Mouse (Mus musculus) spleen, postnatal 14 days (tissue): ENCODE measurements around the gene Lrch3.
"Not testable (repeated sequence)": the region's sequence is repeated elsewhere in the genome, so short reads cannot be mapped to it uniquely, and the experiment has no call there.

ENCODE experiments used
- DNase-seq, 2 experiments: peaks; one replicate each; pipeline ENCODE4 v3.0.0; 2021 to 2022; ENCODE audit warnings: low spot score in 2 of 2

Lrch3 gene

DNA sequence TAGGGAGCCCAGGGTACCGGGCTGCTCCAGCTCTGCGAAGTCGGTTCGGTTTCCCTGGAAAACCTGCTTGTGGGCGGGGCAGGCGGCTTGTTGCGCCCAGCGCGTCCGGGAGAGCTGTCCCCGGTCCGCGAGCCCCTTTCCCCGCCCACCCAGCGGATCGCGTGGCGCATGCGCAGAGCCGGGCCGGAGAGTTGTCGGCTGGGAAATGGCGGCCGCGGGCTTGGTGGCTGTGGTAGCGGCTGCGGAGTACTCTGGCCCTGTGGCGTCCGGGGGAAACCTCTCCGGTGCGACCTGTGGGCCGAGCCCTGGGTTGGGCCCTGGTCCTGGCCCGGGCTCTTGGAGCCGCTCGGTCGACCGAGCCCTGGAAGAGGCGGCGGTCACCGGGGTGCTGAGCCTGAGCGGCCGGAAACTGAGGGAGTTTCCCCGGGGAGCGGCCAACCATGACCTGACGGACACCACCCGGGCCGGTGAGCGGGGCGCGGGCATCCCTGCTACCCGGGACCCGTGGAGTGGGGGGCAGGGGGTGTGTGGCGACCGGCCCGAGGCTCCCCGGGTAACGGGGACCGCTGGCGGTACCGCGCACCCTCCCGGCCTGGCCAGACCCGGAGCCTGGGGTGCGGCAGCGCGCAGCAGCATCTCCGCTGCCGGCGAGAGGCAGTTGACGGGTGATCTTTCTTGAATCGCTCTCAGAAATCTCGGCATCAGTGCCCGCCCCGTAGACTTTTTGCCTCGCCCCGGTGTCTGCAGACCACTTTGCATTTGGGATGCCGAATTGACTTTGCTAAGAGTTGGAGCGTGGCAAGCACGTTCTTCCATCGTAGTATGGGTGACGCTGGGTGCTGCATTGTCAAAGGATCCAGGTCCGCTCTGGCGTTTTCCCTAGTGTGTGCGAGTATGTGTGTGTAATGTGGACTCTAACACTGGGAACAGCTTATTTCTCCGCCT is at the start of gene Lrch3:
Gene Lrch3 (plus strand): TSS at position 164 of the 945 bp plus-strand sequence.
- DNase-seq = peak; percentile 91 to 93

DNA sequence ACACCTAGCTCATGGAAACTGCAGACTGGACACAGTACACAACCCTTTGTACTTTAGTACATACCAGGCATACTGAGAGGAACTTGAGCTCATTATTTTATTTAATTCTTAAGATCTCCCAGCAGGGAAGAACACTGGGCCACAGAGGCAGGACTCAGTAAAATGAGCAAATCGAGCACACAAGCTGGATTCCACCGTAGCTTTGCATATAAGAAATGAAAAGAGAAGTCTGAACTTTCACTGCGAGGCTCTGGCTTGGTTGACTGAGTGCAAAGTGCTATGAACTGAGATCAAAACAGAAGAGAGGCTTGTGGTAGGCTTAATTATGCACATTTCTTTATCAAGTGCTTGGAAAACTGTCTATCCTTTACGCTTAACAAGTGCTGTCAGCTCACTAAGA is 48.5 kb upstream of the Lrch3 start:
- no peak for DNase-seq

DNA sequence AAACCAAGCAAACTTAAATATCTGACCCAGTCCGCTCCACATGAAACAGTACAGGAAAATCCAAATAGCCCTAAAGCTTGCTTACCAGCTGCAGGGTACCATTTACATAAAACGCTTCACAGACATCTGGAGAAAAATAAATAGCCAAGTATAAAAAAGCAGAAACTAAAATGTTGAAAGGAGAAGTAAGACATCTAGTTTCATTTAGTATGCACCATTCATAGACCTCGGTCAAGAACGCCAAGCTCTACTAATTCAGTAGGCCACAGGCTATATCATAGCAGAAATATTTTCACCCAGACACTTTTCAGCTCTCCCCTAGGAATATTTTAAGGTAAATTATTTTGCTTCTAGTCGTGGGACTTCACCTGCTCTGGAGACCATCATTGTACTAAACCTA is 47.2 kb upstream of the Lrch3 start:
- DNase-seq = no peak

DNA sequence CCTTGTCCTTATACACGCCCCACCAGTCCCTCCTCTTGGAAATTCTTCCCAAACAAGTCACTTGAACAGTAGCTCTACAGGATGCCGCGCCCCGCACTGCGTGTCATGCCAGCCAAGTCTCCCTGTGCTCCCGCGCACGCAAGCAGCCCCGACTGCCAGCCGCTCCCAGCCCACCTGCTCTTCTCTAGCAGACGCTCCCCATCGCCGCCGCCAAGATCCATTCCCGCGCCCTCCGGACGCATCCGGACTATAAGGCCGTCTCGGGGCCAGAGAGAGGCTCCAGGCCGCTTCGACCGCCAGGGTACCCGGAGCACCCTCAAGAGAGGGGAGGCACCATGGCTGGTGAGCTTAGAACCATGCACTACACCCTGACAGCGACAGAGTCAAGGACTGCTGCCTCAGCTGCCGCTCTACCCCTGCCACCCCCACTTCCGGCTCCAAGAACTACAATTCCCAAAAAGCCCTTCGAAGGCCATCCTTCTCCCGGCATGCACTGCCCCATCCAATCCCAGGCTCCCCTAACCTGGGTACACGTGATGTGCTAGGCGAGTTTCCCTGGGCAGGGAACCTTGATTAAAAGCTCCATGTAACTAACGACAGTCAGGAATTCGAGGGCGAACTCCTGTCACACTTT is 45.9 kb upstream of the Lrch3 start:
- DNase-seq = peak; percentile 62 to 77

DNA sequence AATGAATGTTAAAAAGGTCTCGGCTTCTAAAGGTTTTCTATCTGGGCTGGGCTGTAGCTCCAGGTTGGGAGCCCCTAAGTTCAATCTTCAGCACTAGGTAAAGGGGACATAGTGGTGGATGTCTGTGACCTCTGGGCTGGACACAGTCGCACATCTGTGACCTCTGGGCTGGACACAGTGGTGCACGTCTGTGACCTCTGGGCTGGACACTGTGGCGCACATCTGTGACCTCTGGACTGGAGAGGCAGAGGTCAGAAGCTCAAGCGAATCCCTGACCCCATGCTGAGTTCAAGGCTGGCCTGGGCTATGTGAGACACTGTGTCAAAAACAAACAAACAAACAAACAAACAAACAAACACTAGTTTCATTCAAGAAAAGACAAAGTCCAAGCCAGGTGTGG is 43.7 kb upstream of the Lrch3 start:
- DNase-seq = no peak

DNA sequence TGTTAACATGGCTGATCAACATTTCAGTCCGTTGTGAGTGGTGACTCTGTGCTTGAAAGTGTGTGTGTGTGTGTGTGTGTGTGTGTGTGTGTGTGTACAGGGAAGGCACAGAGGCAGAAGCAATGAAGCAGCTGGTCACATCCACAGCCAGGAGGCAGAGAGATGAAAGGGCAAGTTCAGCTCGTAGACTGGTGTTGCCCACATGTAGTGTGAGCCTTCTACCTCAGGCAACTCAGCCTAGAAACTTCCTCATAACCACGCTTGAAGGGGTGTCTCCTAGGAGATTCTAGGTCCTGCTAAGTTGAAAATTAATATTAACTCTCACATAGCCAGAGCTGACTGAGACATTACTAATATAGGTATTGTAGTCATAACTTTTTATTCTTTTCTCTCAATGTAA is 40.5 kb upstream of the Lrch3 start:
- no peak for DNase-seq

DNA sequence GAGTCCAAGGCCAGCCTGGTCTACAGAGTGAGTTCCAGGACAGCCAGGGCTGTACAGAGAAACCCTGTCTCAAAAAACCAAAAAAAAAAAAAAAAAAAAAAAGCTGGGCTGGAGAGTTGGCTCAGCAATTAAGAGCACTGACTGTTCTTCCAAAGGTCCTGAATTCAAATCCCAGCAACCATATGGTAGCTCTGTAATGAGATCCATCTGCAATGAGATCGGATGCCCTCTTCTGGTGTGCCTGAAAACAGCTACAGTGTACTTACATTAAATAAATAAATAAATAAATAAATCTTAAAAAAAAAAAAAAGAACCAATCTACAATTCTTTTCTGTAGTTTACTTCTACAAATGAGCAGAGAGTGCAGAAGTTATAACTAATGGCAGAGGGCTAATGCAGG is 38.6 kb upstream of the Lrch3 start:
- DNase-seq = not testable (repeated sequence)

DNA sequence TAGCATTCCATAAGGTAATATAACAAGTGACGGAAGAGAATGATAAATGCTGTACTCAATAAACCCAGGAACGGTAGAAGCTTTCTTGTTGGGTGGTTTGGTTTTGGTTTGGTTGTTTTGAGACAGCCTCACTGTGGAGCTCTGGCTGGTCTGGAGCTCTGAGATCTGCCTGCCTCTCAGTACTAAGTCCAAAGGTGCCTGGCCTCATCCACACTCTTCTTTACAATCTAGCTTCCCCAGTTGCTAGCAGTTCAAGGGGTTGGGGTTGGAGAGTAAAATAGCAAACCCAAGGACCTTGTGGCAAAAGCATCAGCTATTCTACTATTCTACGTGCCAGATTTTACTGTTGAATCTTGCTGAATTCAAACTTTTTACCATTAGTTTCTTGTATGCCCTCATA is 38.1 kb upstream of the Lrch3 start:
- DNase-seq = no peak

DNA sequence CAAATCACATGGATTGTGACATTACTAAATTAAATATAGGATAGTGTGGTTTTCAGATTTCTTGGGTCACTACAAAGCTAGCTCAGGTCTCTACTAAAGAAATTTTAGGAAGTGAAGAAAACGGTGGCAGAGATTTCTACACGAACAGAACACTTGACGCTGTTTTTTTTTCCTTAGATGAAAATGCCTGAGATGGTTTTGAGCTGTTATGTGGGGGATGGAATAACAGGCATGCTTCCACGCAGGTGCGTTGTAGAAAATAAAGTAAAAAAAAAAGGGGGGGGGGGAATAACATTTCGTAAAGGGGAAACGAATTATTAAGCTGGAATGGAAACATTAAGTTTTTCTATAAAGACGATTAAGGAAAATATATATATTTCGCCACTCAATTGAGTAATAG is 37.1 kb upstream of the Lrch3 start:
- DNase-seq = no peak

DNA sequence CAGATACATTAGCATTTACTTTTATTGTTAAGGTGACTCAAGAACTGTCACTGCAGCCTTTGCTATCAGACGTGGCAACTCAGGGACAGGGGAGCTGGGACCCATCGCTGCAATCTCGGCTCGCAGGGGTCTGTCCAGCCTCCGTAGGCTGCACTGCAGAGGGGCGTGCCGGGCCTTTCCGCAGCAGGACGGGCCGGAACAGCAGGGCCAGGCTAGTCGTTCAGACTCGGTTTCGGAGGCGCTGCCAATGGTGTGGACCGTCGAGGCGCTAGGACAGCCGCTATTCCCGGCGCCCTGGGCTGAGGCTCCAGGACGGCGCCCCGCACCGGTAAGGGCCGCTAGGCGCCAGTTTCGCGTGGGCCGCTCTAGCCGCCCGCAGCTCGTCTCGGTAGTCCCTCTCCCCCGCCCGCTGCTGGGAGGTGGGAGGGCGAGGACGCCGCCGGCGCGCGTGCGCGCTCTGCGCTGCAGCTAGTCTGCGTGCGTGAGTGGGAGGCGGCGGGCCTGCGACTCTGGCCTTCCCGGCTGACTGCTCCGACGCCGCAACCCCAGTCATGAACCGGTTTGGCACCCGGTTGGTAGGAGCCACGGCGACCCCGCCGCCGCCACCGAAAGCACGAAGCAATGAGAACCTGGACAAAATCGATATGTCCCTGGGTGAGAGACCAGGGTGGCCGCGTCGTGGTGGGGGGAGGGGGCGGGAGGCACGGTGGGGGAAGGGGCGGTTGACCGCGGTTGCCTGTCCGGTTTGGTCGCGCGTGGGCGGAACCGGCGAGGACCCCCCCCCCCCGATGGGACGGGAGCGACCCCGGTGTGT is 36.4 kb upstream of the Lrch3 start, which contains the start of the genes Fyttd1 and Rubcn:
Gene Fyttd1 (plus strand): TSS at position 158 of the 814 bp plus-strand sequence.
Gene Rubcn (minus strand): TSS at position 424 of the 814 bp plus-strand sequence.
- DNase-seq = peak; percentile 88 to 92

DNA sequence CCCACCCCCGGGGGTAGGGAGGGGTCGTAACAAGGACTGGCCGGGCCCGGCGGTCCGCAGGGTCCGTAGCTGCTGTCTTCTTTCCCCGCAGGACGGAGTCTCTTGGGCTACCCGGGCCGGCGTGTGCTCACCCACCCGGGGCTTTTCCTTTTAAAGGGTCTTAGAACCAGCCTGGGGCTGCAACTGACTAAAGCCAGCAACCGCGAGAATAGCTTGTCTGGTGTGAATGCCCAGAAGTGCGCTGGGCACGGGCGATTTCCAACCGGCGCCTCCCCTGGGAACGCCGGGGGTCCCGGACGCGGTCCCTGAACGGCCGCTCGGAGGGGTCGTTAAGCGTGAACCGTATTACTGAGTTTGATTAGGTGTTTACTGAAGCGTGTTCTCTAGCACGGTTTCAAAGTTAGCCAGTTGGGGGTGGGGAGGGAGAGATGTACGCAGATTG is 35.7 kb upstream of the Lrch3 start:
- DNase-seq = peak in 1 of 2 experiments; percentile 8

DNA sequence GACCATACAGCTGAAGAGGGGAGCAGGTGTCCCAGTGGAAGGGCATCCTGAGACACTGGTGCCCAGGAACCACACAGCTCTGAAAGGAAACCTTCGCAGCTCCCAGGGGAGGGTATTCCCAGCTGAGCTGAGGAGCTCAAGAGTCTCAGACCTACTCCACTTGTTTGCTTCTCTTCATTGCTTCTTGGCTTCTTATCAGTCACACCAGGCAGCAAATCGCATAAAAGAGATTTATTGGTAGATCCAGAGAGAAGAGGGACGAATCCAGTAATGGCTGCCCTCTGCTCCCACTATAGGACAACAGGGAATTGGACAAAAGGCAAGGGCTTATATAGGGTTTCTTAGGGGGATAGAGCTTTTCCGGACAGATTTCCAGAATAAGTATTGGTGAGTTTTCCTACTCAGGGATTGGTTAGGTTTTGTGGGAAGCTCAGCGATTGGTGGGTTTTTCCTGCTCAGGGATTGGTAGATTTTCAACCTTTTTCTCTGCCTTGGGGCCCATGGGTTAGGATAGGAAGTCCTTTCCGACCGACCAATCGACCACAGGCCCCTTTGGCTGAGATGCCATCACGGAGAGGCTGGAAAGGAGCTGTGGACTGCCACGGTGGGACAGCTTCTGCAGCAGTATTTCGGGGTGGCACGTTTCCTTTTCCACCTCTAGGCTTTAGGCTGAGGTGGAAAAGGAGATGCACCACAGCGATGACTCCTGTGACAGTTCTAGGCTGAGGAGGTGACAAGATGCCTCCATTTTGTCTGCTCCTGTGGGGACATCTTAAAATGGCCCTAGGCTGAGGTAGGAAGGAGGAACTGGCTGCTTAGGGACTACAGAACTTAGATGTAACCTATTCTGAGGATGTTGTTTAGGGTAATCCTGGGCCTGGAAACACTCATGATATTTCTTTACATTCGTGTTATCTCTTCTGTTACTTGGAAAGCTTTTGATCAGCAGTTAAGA is 34.7 kb upstream of the Lrch3 start:
- no peak for DNase-seq

DNA sequence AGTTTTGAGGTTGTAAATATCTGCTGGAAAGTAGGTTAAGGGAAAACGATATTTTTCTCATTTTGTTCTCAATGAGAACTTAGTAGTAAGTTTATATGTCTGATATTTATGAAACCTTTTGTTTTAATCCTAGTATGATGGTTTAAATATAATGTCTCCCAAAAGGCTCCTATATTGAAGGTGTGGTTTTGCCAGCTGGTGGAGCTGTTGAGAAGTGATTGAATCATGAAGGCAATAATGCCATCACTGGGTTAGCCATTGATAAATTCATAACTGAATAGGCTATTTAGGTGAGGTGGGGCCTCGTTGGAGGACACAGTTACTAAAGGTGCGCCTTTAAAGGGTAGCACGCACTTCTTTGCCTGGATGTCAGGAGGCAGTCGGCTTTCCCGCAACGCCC is 32.4 kb upstream of the Lrch3 start:
- DNase-seq = no peak

DNA sequence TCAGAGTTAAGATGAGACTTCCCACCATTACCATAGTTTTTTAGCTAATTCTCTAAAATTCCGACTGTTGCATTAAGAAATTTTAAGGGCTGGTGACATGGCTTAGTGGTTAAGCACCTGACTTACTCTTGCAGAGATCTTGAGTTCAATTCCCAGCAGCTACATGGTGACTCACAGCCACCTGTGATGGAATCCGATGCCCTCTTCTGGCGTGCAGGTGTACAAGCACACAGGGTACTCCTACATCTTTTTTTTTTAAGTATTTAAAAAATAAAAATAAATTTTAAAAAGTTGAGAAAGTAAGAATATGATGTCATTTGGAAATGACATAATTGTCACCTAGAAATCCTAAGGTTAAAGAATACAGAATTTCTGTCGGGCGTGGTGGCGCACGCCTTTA is 25.9 kb upstream of the Lrch3 start:
- no peak for DNase-seq

DNA sequence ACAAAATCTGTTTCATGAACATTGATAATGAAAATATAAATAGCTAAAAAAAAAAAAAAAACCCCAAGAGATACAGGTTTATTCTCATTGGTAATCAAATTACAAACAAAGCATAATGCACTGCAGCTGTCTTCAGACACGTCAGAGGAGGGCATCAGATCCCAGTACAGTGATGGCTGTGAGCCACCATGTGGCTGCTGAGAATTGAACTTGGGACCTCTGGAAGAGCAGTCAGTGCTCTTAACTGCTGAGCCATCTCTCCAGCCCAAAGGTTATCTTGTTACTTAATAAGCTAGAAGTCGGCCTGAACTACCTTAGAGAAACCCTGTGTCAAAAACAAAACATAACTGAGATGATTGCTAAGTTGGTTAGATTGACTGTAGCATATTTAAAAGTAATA is 24.0 kb upstream of the Lrch3 start:
- no peak for DNase-seq

DNA sequence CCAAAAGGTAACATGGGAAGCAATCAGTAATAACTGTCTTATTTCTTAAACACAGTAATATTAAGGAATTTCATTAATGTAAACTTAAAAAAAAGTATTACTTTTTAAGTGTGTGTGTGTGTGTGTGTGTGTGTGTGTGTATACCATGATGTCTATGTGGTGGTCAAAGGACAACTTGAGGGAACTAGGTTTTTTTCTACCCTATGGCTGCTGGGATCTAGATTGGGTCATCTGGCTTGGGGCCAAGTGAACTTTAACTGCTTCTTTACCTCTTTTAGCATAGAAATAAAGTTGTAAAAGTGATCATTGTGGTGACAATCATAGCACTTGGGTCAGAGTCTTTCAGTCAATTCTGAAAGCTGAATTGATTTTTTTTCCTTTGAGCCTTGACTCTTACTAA is 17.8 kb upstream of the Lrch3 start:
- DNase-seq = no peak

DNA sequence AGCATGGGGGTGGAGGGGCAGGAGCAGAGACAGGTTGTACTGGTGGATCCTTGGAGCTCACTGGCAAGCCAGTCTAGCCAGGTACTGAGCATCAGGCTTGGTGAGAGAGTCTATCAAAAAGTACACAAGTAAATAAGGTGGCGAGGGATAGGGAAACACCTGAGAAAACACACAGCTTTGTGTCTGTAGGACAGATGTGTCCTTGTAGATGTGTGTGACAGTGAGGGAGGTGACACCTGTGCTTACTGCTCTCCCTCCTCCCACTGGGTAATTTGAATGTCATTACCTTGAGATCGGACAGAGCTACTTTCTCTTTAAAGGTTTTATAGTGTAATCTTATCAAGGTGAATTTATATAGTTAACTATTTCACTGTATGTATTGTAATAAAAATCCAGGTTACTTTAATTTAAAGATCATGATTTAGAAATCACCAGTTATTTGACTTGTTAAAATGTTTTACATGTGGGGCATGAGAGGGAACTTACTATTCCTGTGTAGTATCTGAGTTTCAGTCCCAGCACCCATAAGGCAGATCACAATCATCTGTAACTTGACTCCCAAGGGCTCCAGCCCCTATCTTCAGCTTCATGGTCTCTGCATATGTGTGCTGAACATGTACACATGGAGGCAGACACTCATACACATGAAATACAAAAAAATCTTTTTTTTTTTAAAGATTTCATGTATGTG is 12.4 kb upstream of the Lrch3 start:
- DNase-seq = no peak

DNA sequence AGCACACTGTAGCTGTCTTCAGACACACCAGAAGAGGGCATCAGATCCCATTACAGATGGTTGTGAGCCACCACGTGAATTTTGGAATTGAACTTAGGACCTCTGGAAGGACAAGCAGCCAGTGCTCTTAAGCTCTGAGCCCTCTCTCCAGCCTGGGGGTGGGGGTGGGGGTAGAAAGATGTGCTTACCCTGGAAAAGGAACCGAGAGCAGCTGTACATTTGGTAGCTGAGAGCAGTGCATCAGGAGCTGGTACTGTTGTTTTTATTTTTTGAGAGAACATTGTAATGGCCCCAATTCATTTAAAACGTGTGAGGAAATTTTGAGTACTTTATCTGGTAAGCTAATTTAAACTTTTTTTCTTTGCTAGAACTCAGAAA is 11.9 kb upstream of the Lrch3 start:
- DNase-seq = no peak

DNA sequence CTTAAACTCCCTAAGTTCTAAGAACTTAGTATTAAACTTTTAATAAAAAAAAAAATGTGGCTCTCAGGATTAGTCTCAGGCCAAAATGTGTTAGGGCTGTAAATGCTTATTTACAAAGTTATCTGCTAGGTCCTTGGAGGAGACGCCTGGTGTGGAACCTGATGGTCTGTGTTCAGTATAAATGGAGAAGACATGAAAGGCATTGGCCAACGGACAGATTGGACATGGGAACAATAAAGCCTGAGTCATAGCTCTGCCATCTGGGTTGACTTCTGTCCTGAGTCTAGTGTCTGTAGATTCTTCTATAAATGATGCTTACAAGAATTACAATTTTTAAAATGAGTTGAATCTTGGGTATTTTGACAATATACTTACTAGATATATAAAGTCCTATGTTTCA is 7.7 kb upstream of the Lrch3 start:
- no peak for DNase-seq

DNA sequence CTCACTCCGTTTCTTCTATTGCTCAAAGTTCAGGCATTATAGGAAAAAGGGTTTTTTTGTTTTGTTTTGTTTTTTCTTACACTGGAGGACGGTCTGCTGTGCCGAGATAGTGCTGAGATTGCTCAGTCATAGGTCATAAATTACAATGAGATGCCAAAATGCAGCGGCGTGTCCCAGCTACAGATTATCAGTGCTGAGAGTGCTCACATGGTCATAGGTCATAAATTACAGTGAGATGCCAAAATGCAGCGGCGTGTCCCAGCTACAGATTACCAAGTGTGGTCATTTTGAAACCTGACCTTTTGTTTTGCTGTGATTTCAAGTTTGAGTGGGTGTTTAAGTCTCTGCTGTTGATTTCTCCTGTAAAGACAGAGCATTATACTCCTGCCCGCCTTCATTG is 7.2 kb upstream of the Lrch3 start:
- no peak for DNase-seq
